Mouse (Mus musculus): ENCODE measurements around the gene Pmepa1. TPM values are rescaled to one million over a fixed set of nuclear protein-coding genes. Genes with fewer than 3 reads are reported as not detected.

The Pmepa1 gene
- polyA plus RNA-seq, 1 experiment = not detected

DNA sequence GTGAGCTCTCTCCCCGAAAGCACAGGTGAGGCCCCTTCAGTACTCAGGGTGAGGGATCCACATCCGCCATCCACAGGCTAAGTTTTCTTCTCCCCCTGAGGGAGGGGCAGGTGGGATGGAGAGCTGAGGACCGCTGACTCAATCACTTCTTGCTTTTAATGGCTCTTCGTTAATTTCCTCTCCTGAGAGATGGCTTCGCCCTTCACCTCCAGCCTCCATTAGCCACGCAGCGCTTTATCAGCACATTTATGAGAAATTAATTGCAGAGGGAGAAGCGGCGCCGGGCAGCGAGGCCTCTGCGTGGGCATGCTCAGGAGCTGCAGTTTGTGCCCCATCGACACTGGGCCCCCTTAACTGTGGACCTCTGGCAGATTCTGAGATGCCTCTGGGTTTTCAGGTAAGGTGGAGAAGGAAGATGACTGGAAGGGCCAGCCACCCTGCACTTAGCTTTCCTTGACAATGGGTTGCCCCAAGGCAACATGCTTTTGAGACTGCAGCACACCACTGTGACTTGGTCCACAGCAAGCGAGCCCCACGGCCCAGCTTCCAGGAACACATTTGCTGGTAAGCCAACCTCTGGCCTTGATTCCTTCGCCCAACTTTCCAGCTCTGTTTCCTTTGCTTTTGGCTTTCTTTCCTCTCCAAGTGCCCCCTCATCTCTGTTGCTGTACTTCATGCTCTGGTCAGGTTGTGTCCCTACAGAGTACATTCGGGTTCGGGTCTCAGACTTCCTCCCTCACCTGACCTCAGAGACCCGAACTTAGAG, 73.2 kb downstream of the Pmepa1 start:
- no peaks in the 10 kb centered on the region for H3K4me1 ChIP-seq (ENCODE audit: control insufficient read depth, insufficient read depth, low read length)
- H3K27ac ChIP-seq (ENCODE audit: insufficient read depth, low read depth, low read length) = no peak overlapping the region
- WGBS = 92% methylated on average over 19 of the region's 19 CpGs
- no peak for TF ChIP-seq POLR2A (IDR thresholded peaks at IDR 0.05; ENCODE audit: insufficient read depth, low read depth, low read length)
- no peak for TF ChIP-seq CTCF (IDR thresholded peaks at IDR 0.05; ENCODE audit: insufficient read depth, low read depth, low read length)
- H3K4me3 ChIP-seq (ENCODE audit: insufficient read depth, low read depth, low read length) = no peak overlapping the region

DNA sequence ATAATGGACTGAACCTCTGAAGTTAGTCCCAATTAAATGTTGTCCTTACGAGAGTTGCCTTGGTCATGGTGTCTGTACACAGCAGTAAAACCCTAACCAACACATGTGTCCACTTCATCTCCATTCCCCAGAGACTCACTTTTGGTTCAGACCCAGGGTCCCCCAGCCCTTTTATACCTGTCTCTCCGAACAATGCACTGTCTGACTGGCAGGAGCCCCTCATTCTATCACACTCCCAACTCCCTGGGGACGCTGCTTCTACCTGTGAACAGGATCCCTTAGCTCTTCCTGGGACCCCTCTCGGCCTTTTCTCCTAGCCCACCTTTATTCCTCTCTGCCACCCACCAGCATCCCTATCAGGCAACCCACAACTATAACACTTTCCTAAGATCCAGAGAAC, 81.5 kb downstream of the Pmepa1 start:
- Histone ChIP-seq H3K4me3 (ENCODE audit: insufficient read depth, low read depth, low read length) (no peak overlapping the region), H3K27ac (ENCODE audit: insufficient read depth, low read depth, low read length) (no peak overlapping the region), H3K4me1 (ENCODE audit: control insufficient read depth, insufficient read depth, low read length) (no peaks in the 10 kb centered on the region)
- no peak for TF ChIP-seq CTCF (IDR thresholded peaks at IDR 0.05; ENCODE audit: insufficient read depth, low read depth, low read length)
- TF ChIP-seq POLR2A (IDR thresholded peaks at IDR 0.05; ENCODE audit: insufficient read depth, low read depth, low read length) = no peak
- 90% methylated on average over 4 of the region's 4 CpGs for WGBS

DNA sequence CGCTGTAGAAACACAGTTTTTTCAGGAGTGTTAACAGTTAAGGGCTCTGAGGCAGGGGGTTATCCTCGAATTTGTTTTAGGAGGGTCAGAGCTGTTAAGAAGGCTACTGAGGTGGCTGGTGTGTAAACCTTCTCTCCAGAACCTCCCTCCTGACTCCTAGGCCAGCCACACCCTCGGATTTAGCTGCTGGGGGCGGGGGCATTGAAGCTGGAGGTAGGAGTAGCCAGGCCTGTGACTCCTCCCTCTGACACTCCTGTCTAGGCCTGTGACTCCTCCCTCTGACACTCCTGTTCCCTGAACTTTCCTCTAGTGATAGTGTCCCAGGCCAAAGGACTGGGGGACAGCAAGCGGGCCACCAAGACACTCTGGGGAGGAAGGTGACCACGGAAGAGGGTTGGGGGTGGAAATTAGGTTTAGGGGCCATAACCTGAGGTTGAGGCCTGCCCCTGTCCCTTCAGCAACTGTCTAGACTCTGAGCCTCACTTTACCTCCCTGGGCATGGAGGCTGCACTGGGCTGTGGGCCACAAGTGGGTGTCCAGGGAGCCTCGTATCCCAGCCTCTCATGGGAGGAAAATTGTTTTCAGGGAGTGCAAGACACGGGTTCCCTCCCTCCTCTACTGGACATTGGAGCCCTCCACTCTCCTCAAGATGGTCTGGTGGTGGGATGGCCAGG, 89.0 kb downstream of the Pmepa1 start:
- WGBS = 52% methylated on average over 8 of the region's 8 CpGs
- H3K4me1 ChIP-seq (ENCODE audit: control insufficient read depth, insufficient read depth, low read length) = no peaks in the 10 kb centered on the region
- H3K27ac ChIP-seq (ENCODE audit: insufficient read depth, low read depth, low read length) = no peak overlapping the region
- no peak overlapping the region for H3K4me3 ChIP-seq (ENCODE audit: insufficient read depth, low read depth, low read length)
- TF ChIP-seq CTCF (IDR thresholded peaks at IDR 0.05; ENCODE audit: insufficient read depth, low read depth, low read length) (no peak), POLR2A (IDR thresholded peaks at IDR 0.05; ENCODE audit: insufficient read depth, low read depth, low read length) (no peak)

DNA sequence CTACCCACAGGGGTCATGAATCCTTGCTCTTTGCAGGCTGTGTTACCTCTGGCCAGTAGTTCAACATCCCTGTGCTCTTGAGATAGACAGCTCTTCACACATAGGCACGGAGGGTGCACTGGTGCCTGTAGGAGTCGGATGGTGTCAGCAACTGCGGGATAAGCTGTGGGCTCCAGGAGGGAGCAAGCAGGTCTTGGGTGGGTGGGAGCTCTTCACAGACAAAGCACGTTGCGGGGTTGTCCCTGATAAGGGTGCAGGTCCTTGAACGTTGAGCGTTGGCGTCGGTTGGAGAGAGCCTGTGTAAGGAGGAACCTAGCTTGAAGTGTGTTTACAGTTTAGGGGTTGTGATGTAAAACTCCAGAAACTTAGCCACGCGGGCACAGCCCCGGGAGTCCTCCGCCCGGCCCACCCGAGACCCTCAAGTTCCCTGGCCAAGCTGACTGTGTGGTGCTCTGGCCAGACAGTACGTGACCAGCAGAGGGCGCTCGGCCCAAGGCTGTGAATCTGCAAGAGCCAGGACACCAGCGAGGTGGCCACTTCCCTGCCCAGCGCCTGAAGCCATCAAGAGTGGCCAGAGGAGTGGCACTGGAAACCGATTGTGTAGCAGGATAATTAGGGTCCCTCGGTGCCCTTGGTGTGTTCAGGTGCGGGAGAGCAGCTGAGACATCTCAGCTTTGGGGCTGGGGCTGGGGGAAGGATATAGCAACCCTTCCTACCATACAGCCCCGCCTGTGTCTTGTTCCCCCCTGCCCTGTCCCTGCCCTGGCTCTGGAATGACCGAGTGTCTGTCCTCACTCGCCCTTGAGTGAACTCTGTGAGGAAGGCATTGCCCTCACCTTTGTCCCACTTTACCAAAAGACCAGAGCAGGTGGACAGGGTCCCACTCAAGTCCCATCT, 90.0 kb downstream of the Pmepa1 start:
- no peak for TF ChIP-seq POLR2A (IDR thresholded peaks at IDR 0.05; ENCODE audit: insufficient read depth, low read depth, low read length)
- TF ChIP-seq CTCF (IDR thresholded peaks at IDR 0.05; ENCODE audit: insufficient read depth, low read depth, low read length) = peak; percentile 97
- WGBS = 29% methylated on average over 26 of the region's 26 CpGs
- Histone ChIP-seq H3K27ac (ENCODE audit: insufficient read depth, low read depth, low read length) (no peak overlapping the region), H3K4me1 (ENCODE audit: control insufficient read depth, insufficient read depth, low read length) (no peaks in the 10 kb centered on the region), H3K4me3 (ENCODE audit: insufficient read depth, low read depth, low read length) (no peak overlapping the region)

DNA sequence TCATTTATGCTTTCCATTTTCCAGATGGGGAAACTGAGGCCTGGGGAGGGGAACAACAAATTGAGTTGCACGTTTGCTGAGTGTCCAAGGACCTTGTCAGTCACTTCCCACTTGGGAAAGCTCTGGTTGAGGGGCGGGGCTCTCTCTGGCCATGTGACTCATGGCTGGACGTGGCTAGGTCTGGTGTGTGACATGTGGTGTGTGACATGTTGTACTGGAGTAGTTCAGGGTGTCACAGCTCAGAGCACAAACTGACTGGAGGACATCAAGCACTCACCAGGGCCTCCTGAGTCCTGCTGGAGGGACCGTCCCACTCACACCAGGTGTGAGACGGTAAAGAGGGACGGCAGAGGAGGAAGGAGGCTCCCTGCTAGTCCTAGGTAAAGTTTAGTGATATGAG, 91.1 kb downstream of the Pmepa1 start:
- Histone ChIP-seq H3K27ac (ENCODE audit: insufficient read depth, low read depth, low read length) (no peak overlapping the region), H3K4me3 (ENCODE audit: insufficient read depth, low read depth, low read length) (no peak overlapping the region), H3K4me1 (ENCODE audit: control insufficient read depth, insufficient read depth, low read length) (no peaks in the 10 kb centered on the region)
- no peak for TF ChIP-seq CTCF (IDR thresholded peaks at IDR 0.05; ENCODE audit: insufficient read depth, low read depth, low read length)
- TF ChIP-seq POLR2A (IDR thresholded peaks at IDR 0.05; ENCODE audit: insufficient read depth, low read depth, low read length) = no peak
- 61% methylated on average over 6 of the region's 6 CpGs for WGBS

DNA sequence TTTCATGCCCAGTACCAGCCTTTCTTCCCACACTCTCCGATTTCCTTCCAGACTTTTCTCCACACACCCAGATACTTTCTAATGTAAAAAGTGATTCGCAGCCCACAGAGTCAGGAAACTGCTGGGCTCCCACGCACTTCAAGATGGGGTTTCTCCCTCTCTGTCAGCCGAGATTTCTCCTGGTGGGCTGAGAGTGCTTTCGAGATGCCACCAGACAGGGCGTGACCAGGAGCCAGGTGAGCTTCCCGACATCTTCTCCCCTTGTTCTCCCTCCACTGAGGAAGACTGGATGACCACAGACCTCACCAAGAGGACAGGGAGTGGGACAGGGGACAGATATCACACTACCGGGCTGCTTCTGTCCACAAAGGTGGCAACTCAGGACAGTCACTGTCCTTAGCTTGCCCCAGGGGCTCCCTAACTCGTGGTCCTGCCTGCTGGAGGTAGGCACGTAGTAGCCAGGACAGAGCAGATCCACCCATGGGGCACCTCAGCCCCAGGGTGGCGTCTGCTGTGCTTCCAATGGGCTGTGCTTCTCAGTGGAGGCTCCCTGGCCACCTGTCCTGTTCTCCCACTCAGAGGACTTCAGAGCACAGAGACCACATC, 91.8 kb downstream of the Pmepa1 start:
- TF ChIP-seq POLR2A (IDR thresholded peaks at IDR 0.05; ENCODE audit: insufficient read depth, low read depth, low read length) (no peak), CTCF (IDR thresholded peaks at IDR 0.05; ENCODE audit: insufficient read depth, low read depth, low read length) (no peak)
- Histone ChIP-seq H3K27ac (ENCODE audit: insufficient read depth, low read depth, low read length) (no peak overlapping the region), H3K4me3 (ENCODE audit: insufficient read depth, low read depth, low read length) (no peak overlapping the region), H3K4me1 (ENCODE audit: control insufficient read depth, insufficient read depth, low read length) (no peaks in the 10 kb centered on the region)
- 53% methylated on average over 11 of the region's 11 CpGs for WGBS

DNA sequence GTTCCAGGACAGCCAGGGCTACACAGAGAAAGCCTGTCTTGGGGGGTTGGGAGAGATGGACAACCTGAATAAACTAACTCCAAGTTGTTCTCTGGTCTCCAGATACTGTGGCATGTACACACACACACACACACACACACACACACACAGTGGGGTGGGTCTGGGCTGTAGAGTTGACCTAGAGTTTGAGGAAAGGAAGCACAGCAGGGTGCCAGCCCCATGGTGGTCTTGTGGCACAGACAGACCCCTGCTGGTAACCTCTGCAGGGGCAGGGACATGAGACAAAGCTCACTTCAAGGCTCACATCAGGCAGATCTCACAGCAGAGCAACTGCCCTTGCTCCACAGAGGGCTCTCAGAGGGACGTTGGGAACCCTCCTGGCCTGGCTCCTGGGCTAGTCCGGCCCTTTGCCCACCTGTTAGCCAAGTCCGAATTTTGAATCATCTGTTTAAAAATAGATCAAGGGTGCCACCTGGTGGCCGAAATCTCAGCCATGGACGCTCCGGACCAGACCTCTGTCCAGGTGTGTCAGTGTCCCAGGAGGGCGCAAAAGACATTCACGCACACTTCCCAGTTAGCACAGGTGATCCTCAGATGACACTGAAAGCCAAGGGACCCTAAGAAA, 92.4 kb downstream of the Pmepa1 start:
- no peak overlapping the region for H3K4me3 ChIP-seq (ENCODE audit: insufficient read depth, low read depth, low read length)
- no peak overlapping the region for H3K27ac ChIP-seq (ENCODE audit: insufficient read depth, low read depth, low read length)
- WGBS = 4% methylated on average over 8 of the region's 8 CpGs
- TF ChIP-seq CTCF (IDR thresholded peaks at IDR 0.05; ENCODE audit: insufficient read depth, low read depth, low read length) (peak; percentile 69), POLR2A (IDR thresholded peaks at IDR 0.05; ENCODE audit: insufficient read depth, low read depth, low read length) (no peak)
- H3K4me1 ChIP-seq (ENCODE audit: control insufficient read depth, insufficient read depth, low read length) = no peaks in the 10 kb centered on the region

DNA sequence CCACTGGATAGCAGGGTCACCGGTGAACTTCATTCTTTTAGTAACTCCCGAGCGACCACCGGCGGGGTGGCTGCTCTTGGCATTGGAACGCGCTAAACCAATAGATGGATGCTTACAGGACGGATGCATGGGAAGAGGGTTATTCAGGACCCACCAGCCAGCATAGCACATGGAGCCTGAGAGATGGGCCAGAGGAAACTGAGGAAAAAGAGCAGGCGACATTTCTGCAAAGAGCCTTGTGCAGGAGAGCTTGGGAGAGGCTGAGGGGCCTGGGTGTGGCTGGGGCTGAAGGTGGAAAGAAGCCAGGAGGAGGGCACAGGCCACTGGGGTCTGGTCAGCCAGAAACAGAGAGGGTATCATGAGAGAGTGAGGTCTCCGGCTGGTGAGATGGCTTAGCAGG, 93.0 kb downstream of the Pmepa1 start:
- TF ChIP-seq CTCF (IDR thresholded peaks at IDR 0.05; ENCODE audit: insufficient read depth, low read depth, low read length) (no peak), POLR2A (IDR thresholded peaks at IDR 0.05; ENCODE audit: insufficient read depth, low read depth, low read length) (no peak)
- Histone ChIP-seq H3K4me1 (ENCODE audit: control insufficient read depth, insufficient read depth, low read length) (no peaks in the 10 kb centered on the region), H3K4me3 (ENCODE audit: insufficient read depth, low read depth, low read length) (no peak overlapping the region), H3K27ac (ENCODE audit: insufficient read depth, low read depth, low read length) (no peak overlapping the region)
- 97% methylated on average over 10 of the region's 10 CpGs for WGBS

Measured in olfactory bulb, adult 2 months (tissue).